Mouse (Mus musculus): ENCODE results near the gene Gm28043. TPM values are rescaled to one million over a fixed set of nuclear protein-coding genes. Genes with fewer than 3 reads are reported as not detected.

Gm28043 gene
- polyA plus RNA-seq, 1 experiment = 1.2 TPM

- no peak for TF ChIP-seq POLR2A (IDR thresholded peaks at IDR 0.05; ENCODE audit: borderline replicate concordance, extremely low read depth, low read depth, low read length)
- TF ChIP-seq CTCF (IDR thresholded peaks at IDR 0.05; ENCODE audit: insufficient read depth, low read length) = no peak
- Histone ChIP-seq H3K4me3 (replicated peaks; ENCODE audit: extremely low read depth, low read depth, low read length) (no peak overlapping the region), H3K4me1 (ENCODE audit: control insufficient read depth, insufficient read depth, low read length) (no peaks in the 10 kb centered on the region)
- DNase-seq = no peak
- WGBS = 63% methylated on average over 13 of the region's 13 CpGs
These were observed 116.0 kb downstream of the Gm28043 start for GRCm38 (mm10) chr17:29730510-29731265.

GRCm38 (mm10) chr17:29731266-29731952 lies 116.7 kb downstream of the Gm28043 start:
- Histone ChIP-seq H3K4me3 (replicated peaks; ENCODE audit: extremely low read depth, low read depth, low read length) (no peak overlapping the region), H3K4me1 (ENCODE audit: control insufficient read depth, insufficient read depth, low read length) (no peaks in the 10 kb centered on the region)
- no peak for DNase-seq
- WGBS = 57% methylated on average over 12 of the region's 12 CpGs
- TF ChIP-seq CTCF (IDR thresholded peaks at IDR 0.05; ENCODE audit: insufficient read depth, low read length) (no peak), POLR2A (IDR thresholded peaks at IDR 0.05; ENCODE audit: borderline replicate concordance, extremely low read depth, low read depth, low read length) (no peak)

GRCm38 (mm10) chr17:29731953-29732325 lies 117.3 kb downstream of the Gm28043 start:
- Histone ChIP-seq H3K4me3 (replicated peaks; ENCODE audit: extremely low read depth, low read depth, low read length) (no peak overlapping the region), H3K4me1 (ENCODE audit: control insufficient read depth, insufficient read depth, low read length) (no peaks in the 10 kb centered on the region)
- no peak for TF ChIP-seq POLR2A (IDR thresholded peaks at IDR 0.05; ENCODE audit: borderline replicate concordance, extremely low read depth, low read depth, low read length)
- no peak for TF ChIP-seq CTCF (IDR thresholded peaks at IDR 0.05; ENCODE audit: insufficient read depth, low read length)
- no peak for DNase-seq
- WGBS = 72% methylated on average over 6 of the region's 6 CpGs

GRCm38 (mm10) chr17:29732522-29732921 lies 117.8 kb downstream of the Gm28043 start:
- no peak for DNase-seq
- H3K4me3 ChIP-seq (replicated peaks; ENCODE audit: extremely low read depth, low read depth, low read length) = no peak overlapping the region
- TF ChIP-seq POLR2A (IDR thresholded peaks at IDR 0.05; ENCODE audit: borderline replicate concordance, extremely low read depth, low read depth, low read length) (no peak), CTCF (IDR thresholded peaks at IDR 0.05; ENCODE audit: insufficient read depth, low read length) (no peak)
- H3K4me1 ChIP-seq (ENCODE audit: control insufficient read depth, insufficient read depth, low read length) = no peaks in the 10 kb centered on the region
- 74% methylated on average over 2 of the region's 2 CpGs for WGBS

- DNase-seq = no peak
- Histone ChIP-seq H3K4me3 (replicated peaks; ENCODE audit: extremely low read depth, low read depth, low read length) (no peak overlapping the region), H3K4me1 (ENCODE audit: control insufficient read depth, insufficient read depth, low read length) (no peaks in the 10 kb centered on the region)
- 63% methylated on average over 15 of the region's 15 CpGs for WGBS
- TF ChIP-seq POLR2A (IDR thresholded peaks at IDR 0.05; ENCODE audit: borderline replicate concordance, extremely low read depth, low read depth, low read length) (no peak), CTCF (IDR thresholded peaks at IDR 0.05; ENCODE audit: insufficient read depth, low read length) (no peak)
These were observed 121.9 kb downstream of the Gm28043 start for GRCm38 (mm10) chr17:29736448-29737014.

- no peak for TF ChIP-seq CTCF (IDR thresholded peaks at IDR 0.05; ENCODE audit: insufficient read depth, low read length)
- TF ChIP-seq POLR2A (IDR thresholded peaks at IDR 0.05; ENCODE audit: borderline replicate concordance, extremely low read depth, low read depth, low read length) = no peak
- Histone ChIP-seq H3K4me1 (ENCODE audit: control insufficient read depth, insufficient read depth, low read length) (no peaks in the 10 kb centered on the region), H3K4me3 (replicated peaks; ENCODE audit: extremely low read depth, low read depth, low read length) (no peak overlapping the region)
- DNase-seq = no peak
- 18% methylated on average over 22 of the region's 22 CpGs for WGBS
These were observed 123.5 kb downstream of the Gm28043 start for GRCm38 (mm10) chr17:29737849-29738804.

- no peak overlapping the region for H3K4me3 ChIP-seq (replicated peaks; ENCODE audit: extremely low read depth, low read depth, low read length)
- 68% methylated on average over 6 of the region's 6 CpGs for WGBS
- H3K4me1 ChIP-seq (ENCODE audit: control insufficient read depth, insufficient read depth, low read length) = no peaks in the 10 kb centered on the region
- no peak for TF ChIP-seq CTCF (IDR thresholded peaks at IDR 0.05; ENCODE audit: insufficient read depth, low read length)
- no peak for TF ChIP-seq POLR2A (IDR thresholded peaks at IDR 0.05; ENCODE audit: borderline replicate concordance, extremely low read depth, low read depth, low read length)
- DNase-seq = no peak
These were observed 132.8 kb downstream of the Gm28043 start for GRCm38 (mm10) chr17:29747466-29747865.

Other genes with a start within 250 kb of the Gm28043 start
- gene Pim1, start 124.1 kb upstream of the Gm28043 start, polyA plus RNA-seq (2012; rRNA removed) = 35.8 and 48.0 TPM in 2 replicates
- gene Gm17657, start 65.2 kb upstream of the Gm28043 start, polyA plus RNA-seq (2012; rRNA removed) = not detected in 2 replicates
- 16.5 and 17.7 TPM in 2 replicates for gene Tbc1d22b, start 65.1 kb upstream of the Gm28043 start, polyA plus RNA-seq (2012; rRNA removed)
- gene Tmem217, start 62.5 kb upstream of the Gm28043 start, polyA plus RNA-seq (2012; rRNA removed) = 0.28 TPM in 1 of 2 replicates, not detected in the other
- 22.5 and 31.1 TPM in 2 replicates for gene Rnf8, start 86 bp upstream of the Gm28043 start, polyA plus RNA-seq (2012; rRNA removed)
- 25.4 and 30.7 TPM in 2 replicates for gene Cmtr1, start 45.7 kb downstream of the Gm28043 start, polyA plus RNA-seq (2012; rRNA removed)
- gene Ccdc167, start 102.2 kb downstream of the Gm28043 start, polyA plus RNA-seq (2012; rRNA removed) = 5.7 and 7.7 TPM in 2 replicates

Measured in lung, adult 2 months (tissue).